Mouse (Mus musculus) cortical plate, adult 2 months (tissue): Measurements from ENCODE around the gene Spag6.

Source experiments
- CTCF ChIP-seq: fragments of 200-500 bp; IDR thresholded peaks from 2 replicates; pipeline ENCODE4 v1.5.1; 2011; ENCODE audit warnings: mild to moderate bottlenecking, control low read depth, low read length; ENCODE audit not compliant: insufficient read depth; ENCODE audit errors: extremely low read depth
- POLR2A ChIP-seq: fragments of 200-500 bp; IDR thresholded peaks from 2 replicates; pipeline ENCODE4 v1.6.1; 2011; ENCODE audit warnings: mild to moderate bottlenecking, low read length, control low read depth; ENCODE audit not compliant: insufficient read depth; ENCODE audit errors: extremely low read depth

DNA sequence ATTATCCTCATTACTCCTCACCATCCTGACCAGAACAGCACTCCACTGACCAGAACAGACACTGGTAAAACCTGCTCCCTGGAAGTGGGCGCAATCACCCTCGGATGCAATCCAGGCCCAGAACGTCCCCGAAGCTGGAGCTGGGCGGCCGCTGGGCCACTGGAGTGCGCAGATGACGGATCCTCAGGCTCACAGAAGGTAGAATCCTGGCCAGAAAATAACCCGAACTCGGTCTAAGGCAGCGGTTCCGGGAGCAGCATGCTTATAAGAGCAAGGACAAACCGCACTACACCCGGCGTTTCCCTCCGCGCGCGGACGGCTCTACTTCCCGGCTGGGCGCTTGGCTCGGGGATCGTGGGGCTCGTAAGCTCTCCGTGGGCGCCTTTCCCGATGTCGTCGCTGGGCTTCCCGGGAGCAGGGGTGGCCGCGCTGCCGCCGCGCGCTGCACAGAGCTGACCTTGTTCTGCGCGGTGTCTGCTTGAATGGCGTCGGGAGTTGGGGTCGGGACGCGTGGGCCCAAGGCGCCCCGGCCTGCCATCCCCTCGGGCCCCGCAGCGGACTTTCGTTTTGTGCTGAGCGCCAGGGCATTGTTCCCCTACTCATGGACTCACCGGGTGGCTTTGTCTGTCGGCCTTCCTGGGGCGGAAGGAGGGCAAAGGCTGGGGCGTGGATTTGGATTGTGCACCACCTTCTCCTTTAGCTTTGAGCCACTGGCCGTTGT is 73.1 kb downstream of the Spag6 start:
- TF ChIP-seq CTCF (no peak), POLR2A (peak; percentile 62)
